Mouse (Mus musculus) limb, embryonic 10.5 days (tissue): ENCODE measurements at regions not wholly inside any gene's neighbourhood (a gene's known extent, or its start where the extent isn't known, plus 50 kb on each side); places are given as distances from the start of the nearest gene placed in this dataset.
"Not testable (repeated sequence)": the region's sequence is repeated elsewhere in the genome, so short reads cannot be mapped to it uniquely, and the experiment has no call there.

Experiments used
- DNase-seq: peaks from one replicate; pipeline ENCODE4 v3.0.0-alpha.2; 2017; ENCODE audit warnings: low spot score
- H3K27ac ChIP-seq: fragments of 300-500 bp; sonication (generic); 2 replicates; pipeline ENCODE4 v1.5.1; 2016; ENCODE audit warnings: mild to moderate bottlenecking
- H3K27me3 ChIP-seq: fragments of 300-500 bp; sonication (generic); 2 replicates; pipeline ENCODE4 v1.6.1; 2016; ENCODE audit warnings: low read depth, mild to moderate bottlenecking; ENCODE audit not compliant: poor library complexity, severe bottlenecking
- H3K36me3 ChIP-seq: fragments of 300-500 bp; sonication (generic); 2 replicates; pipeline ENCODE4 v1.6.1; 2016; ENCODE audit warnings: mild to moderate bottlenecking, moderate library complexity
- H3K4me1 ChIP-seq: fragments of 300-500 bp; sonication (generic); 2 replicates; pipeline ENCODE4 v1.6.1; 2016
- H3K4me3 ChIP-seq: fragments of 300-500 bp; sonication (generic); 2 replicates; pipeline ENCODE4 v1.5.1; 2016; ENCODE audit warnings: mild to moderate bottlenecking, moderate library complexity
- H3K9me3 ChIP-seq: fragments of 300-500 bp; sonication (generic); replicated peaks from 2 replicates; pipeline ENCODE4 v1.6.1; 2016; ENCODE audit warnings: mild to moderate bottlenecking
- WGBS: fragments of 180-500 bp; shearing (Covaris S2); methylation state at CpG from one replicate; pipeline ENCODE4 v1.1.7; 2016; 5-methylcytosine and 5-hydroxymethylcytosine counted together

- DNase-seq, result no peak
- 74% methylated on average over 8 of the region's 8 CpGs for WGBS
- no peak overlapping the region for H3K27ac ChIP-seq
- no peaks in the 10 kb centered on the region for H3K36me3 ChIP-seq
- H3K9me3 ChIP-seq, result no peaks in the 10 kb centered on the region
- H3K4me1 ChIP-seq, result no peaks in the 10 kb centered on the region
- no peak overlapping the region for H3K4me3 ChIP-seq
- H3K27me3 ChIP-seq, result no peaks in the 10 kb centered on the region
Observed at GRCm38 (mm10) chr11:7832376-7832775, 618.7 kb upstream of the Igfbp3 start.

- DNase-seq, result no peak
Observed at GRCm38 (mm10) chr11:7829770-7830169, 616.0 kb upstream of the Igfbp3 start.

GRCm38 (mm10) chr11:7828001-7828400, 614.3 kb upstream of the Igfbp3 start:
- DNase-seq, result no peak
- no peaks in the 10 kb centered on the region for H3K9me3 ChIP-seq
- no peaks in the 10 kb centered on the region for H3K27me3 ChIP-seq
- H3K27ac ChIP-seq, result no peak overlapping the region
- H3K36me3 ChIP-seq, result no peaks in the 10 kb centered on the region
- H3K4me3 ChIP-seq, result no peak overlapping the region
- WGBS, result 84% methylated on average over 4 of the region's 4 CpGs
- no peaks in the 10 kb centered on the region for H3K4me1 ChIP-seq

More at GRCm38 (mm10) chr11:7829770-7830169, 616.0 kb upstream of the Igfbp3 start:
- Histone ChIP-seq H3K27ac (no peak overlapping the region), H3K36me3 (no peaks in the 10 kb centered on the region), H3K9me3 (no peaks in the 10 kb centered on the region), H3K27me3 (no peaks in the 10 kb centered on the region), H3K4me1 (no peaks in the 10 kb centered on the region), H3K4me3 (no peak overlapping the region)
- 71% methylated on average over 1 of the region's 1 CpGs for WGBS

- Histone ChIP-seq H3K27me3 (no peaks in the 10 kb centered on the region), H3K4me1 (no peaks in the 10 kb centered on the region), H3K9me3 (no peaks in the 10 kb centered on the region), H3K4me3 (no peak overlapping the region), H3K36me3 (no peaks in the 10 kb centered on the region), H3K27ac (no peak overlapping the region)
- no peak for DNase-seq
- WGBS, result 91% methylated on average over 1 of the region's 1 CpGs
Observed at GRCm38 (mm10) chr11:7827402-7827801, 613.7 kb upstream of the Igfbp3 start.

- Histone ChIP-seq H3K4me1 (no peaks in the 10 kb centered on the region), H3K27me3 (no peaks in the 10 kb centered on the region), H3K36me3 (no peaks in the 10 kb centered on the region), H3K4me3 (no peak overlapping the region), H3K9me3 (no peaks in the 10 kb centered on the region), H3K27ac (no peak overlapping the region)
- DNase-seq, result no peak
- WGBS, result 90% methylated on average over 5 of the region's 5 CpGs
Observed at GRCm38 (mm10) chr11:7815750-7816149, 602.0 kb upstream of the Igfbp3 start.

- DNase-seq, result no peak
- H3K27ac ChIP-seq, result no peak overlapping the region
- 89% methylated on average over 2 of the region's 2 CpGs for WGBS
Observed at GRCm38 (mm10) chr11:7814556-7814955, 600.8 kb upstream of the Igfbp3 start.

GRCm38 (mm10) chr11:7812436-7812835, 598.7 kb upstream of the Igfbp3 start:
- Histone ChIP-seq H3K27ac (no peak overlapping the region), H3K9me3 (no peaks in the 10 kb centered on the region), H3K4me3 (no peak overlapping the region), H3K27me3 (no peaks in the 10 kb centered on the region), H3K4me1 (no peaks in the 10 kb centered on the region), H3K36me3 (no peaks in the 10 kb centered on the region)
- no peak for DNase-seq
- 78% methylated on average over 2 of the region's 2 CpGs for WGBS

More at GRCm38 (mm10) chr11:7814556-7814955, 600.8 kb upstream of the Igfbp3 start:
- Histone ChIP-seq H3K27me3 (no peaks in the 10 kb centered on the region), H3K9me3 (no peaks in the 10 kb centered on the region), H3K4me1 (no peaks in the 10 kb centered on the region), H3K4me3 (no peak overlapping the region), H3K36me3 (no peaks in the 10 kb centered on the region)

- no peaks in the 10 kb centered on the region for H3K36me3 ChIP-seq
- no peak overlapping the region for H3K27ac ChIP-seq
- H3K4me3 ChIP-seq, result no peak overlapping the region
- no peak for DNase-seq
- H3K4me1 ChIP-seq, result no peaks in the 10 kb centered on the region
- WGBS, result 88% methylated on average over 2 of the region's 2 CpGs
- H3K9me3 ChIP-seq, result no peaks in the 10 kb centered on the region
- H3K27me3 ChIP-seq, result no peaks in the 10 kb centered on the region
Observed at GRCm38 (mm10) chr11:7809741-7810140, 596.0 kb upstream of the Igfbp3 start.

GRCm38 (mm10) chr11:7796373-7796772, 582.6 kb upstream of the Igfbp3 start:
- Histone ChIP-seq H3K27me3 (no peaks in the 10 kb centered on the region), H3K4me3 (no peak overlapping the region), H3K27ac (no peak overlapping the region), H3K36me3 (no peaks in the 10 kb centered on the region), H3K9me3 (no peaks in the 10 kb centered on the region), H3K4me1 (no peaks in the 10 kb centered on the region)
- 71% methylated on average over 5 of the region's 5 CpGs for WGBS
- no peak for DNase-seq

- H3K27me3 ChIP-seq, result no peaks in the 10 kb centered on the region
- no peaks in the 10 kb centered on the region for H3K36me3 ChIP-seq
- no peaks in the 10 kb centered on the region for H3K9me3 ChIP-seq
- no peaks in the 10 kb centered on the region for H3K4me1 ChIP-seq
- whole genome bisulfite sequencing, result 78% methylated on average over 1 of the region's 1 CpGs
- no peak for DNase-seq
- no peak overlapping the region for H3K4me3 ChIP-seq
- H3K27ac ChIP-seq, result no peak overlapping the region
Observed at GRCm38 (mm10) chr11:7794206-7794605, 580.5 kb upstream of the Igfbp3 start.

- Histone ChIP-seq H3K36me3 (no peaks in the 10 kb centered on the region), H3K4me3 (no peak overlapping the region), H3K4me1 (no peaks in the 10 kb centered on the region), H3K9me3 (no peaks in the 10 kb centered on the region), H3K27me3 (no peaks in the 10 kb centered on the region), H3K27ac (no peak overlapping the region)
- no peak for DNase-seq
- 93% methylated on average over 8 of the region's 8 CpGs for WGBS
Observed at GRCm38 (mm10) chr11:7780476-7781112, 566.9 kb upstream of the Igfbp3 start.

- H3K27ac ChIP-seq, result not testable (repeated sequence)
Observed at GRCm38 (mm10) chr11:7775361-7775760, 561.6 kb upstream of the Igfbp3 start.

GRCm38 (mm10) chr11:7765303-7765702, 551.6 kb upstream of the Igfbp3 start:
- Histone ChIP-seq H3K9me3 (no peaks in the 10 kb centered on the region), H3K36me3 (no peaks in the 10 kb centered on the region), H3K4me1 (no peaks in the 10 kb centered on the region), H3K27ac (no peak overlapping the region), H3K4me3 (no peak overlapping the region), H3K27me3 (no peaks in the 10 kb centered on the region)
- DNase-seq, result no peak
- 80% methylated on average over 1 of the region's 1 CpGs for WGBS

More at GRCm38 (mm10) chr11:7775361-7775760, 561.6 kb upstream of the Igfbp3 start:
- not testable (repeated sequence) for H3K4me3 ChIP-seq, H3K4me1 ChIP-seq, DNase-seq, H3K36me3 ChIP-seq, H3K27me3 ChIP-seq, H3K9me3 ChIP-seq

- DNase-seq, result no peak
- 88% methylated on average over 6 of the region's 6 CpGs for WGBS
- Histone ChIP-seq H3K9me3 (no peaks in the 10 kb centered on the region), H3K4me3 (no peak overlapping the region), H3K4me1 (no peaks in the 10 kb centered on the region), H3K27ac (no peak overlapping the region), H3K36me3 (no peaks in the 10 kb centered on the region), H3K27me3 (no peaks in the 10 kb centered on the region)
Observed at GRCm38 (mm10) chr11:7758862-7759467, 545.2 kb upstream of the Igfbp3 start.
